9 mouse cellular contexts compared by ENCODE assay signal in the genomic region with DNA sequence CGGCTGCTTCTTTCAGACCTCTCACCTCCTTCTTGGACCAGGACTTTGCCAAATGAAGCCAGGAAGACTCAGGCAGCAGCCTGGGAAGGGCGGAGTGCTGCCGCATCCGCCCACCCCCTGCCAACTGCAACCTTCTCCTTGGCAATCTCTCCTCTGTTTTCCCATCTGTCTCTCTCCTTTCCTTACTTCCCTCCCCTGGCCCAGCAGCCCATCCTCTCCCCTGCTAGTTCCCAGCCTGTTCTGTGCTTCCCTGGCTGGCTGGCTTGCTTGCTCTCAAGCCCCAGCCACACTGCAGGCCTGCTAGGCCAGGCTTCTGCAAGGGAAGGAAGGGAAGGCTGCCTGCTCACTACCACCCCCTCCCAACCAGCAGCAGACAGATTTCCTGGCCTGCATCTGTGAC. TPM values are rescaled to one million over a fixed set of nuclear protein-coding genes. Genes with fewer than 3 reads are reported as not detected.
DNase-seq lines count a peak whose midpoint lies in the region; ATAC-seq lines count a peak whose summit lies in the region.
"Had no signal": no experiment of that assay in that cellular context is flagged by ENCODE, and none has a peak within 500 bp of the region (broad histone marks: within the 10 kb centered on the region; RNA-seq: fewer than 3 reads in every experiment).

No protein-coding gene starts in this region.

- peak; percentile 72 for DNase-seq in layer of hippocampus, adult 11-12 months (ENCODE audit: low spot score)
- DNase-seq in layer of hippocampus, adult 9-10 months (ENCODE audit: low spot score), result no peak
- DNase-seq in cerebellum, postnatal 36 days, result peak; percentile 53 to 68
- peak; percentile 54 to 93 for DNase-seq in left cerebral cortex, postnatal 25 days (ENCODE audit: low spot score in 2 of 2)
- DNase-seq in urinary bladder, adult 18-20 months (ENCODE audit: low spot score in 2 of 2), result no peak
- DNase-seq: gastrocnemius, postnatal 25 days had no signal

- peak; percentile 64 for ATAC-seq in cerebellum, adult (ENCODE audit: insufficient number of reproducible peaks, low FRiP score, low TSS enrichment)
- no peak for ATAC-seq in CD4-positive, CD25-positive, alpha-beta regulatory T cell, adult 4 months

- intact Hi-C loops in left cerebral cortex, postnatal 25 days (cut with DNase I), result no loop called here

RNA-seq across cellular contexts. Expression of a gene that starts 3.3 kb away (rescaled TPM):
- not detected for total RNA-seq in left cerebral cortex, postnatal 25 days (2021)
- not detected for polyA plus RNA-seq in CD4-positive, CD25-positive, alpha-beta regulatory T cell, adult 4 months (2017; shearing (Covaris generic))
- total RNA-seq: gastrocnemius, postnatal 25 days; left cerebral cortex, postnatal 10 days had no signal

RNA-seq across cellular contexts. Expression of a gene that starts 3.7 kb away (rescaled TPM):
- 100 to 1,000 TPM; 186 to 188 TPM for total RNA-seq in left cerebral cortex, postnatal 25 days (2021)
- polyA plus RNA-seq in CD4-positive, CD25-positive, alpha-beta regulatory T cell, adult 4 months (2017; shearing (Covaris generic)), result not detected
- total RNA-seq: gastrocnemius, postnatal 25 days had no signal

RNA-seq across cellular contexts. Expression of a gene that starts 13.4 kb away (rescaled TPM):
- 1 to 10 TPM; 3.7 to 3.8 TPM for total RNA-seq in left cerebral cortex, postnatal 25 days (2021)
- polyA plus RNA-seq in CD4-positive, CD25-positive, alpha-beta regulatory T cell, adult 4 months (2017; shearing (Covaris generic)), result not detected

RNA-seq across cellular contexts. Expression of a gene that starts 30.3 kb away (rescaled TPM):
- total RNA-seq in left cerebral cortex, postnatal 25 days (2021), result 10 to 100 TPM; 38.3 to 39.7 TPM
- polyA plus RNA-seq in CD4-positive, CD25-positive, alpha-beta regulatory T cell, adult 4 months (2017; shearing (Covaris generic)), result 10 to 100 TPM; 18.6 to 20.6 TPM

RNA-seq across cellular contexts. Expression of a gene that starts 38.0 kb away (rescaled TPM):
- 1 to 10 TPM in 1 of 2 experiments, under 1 TPM in 1; 0.94 to 2.2 TPM for total RNA-seq in left cerebral cortex, postnatal 25 days (2021)
- polyA plus RNA-seq in CD4-positive, CD25-positive, alpha-beta regulatory T cell, adult 4 months (2017; shearing (Covaris generic)), result 10 to 100 TPM; 12.8 to 15.2 TPM

Comparison
In these comparisons a context has a peak if more than half of its experiments do, and no peak if none do; other contexts are left out.
1. DNase-seq: peak in layer of hippocampus, adult 11-12 months (single experiment), cerebellum, postnatal 36 days (2 of 2) and left cerebral cortex, postnatal 25 days (2 of 2); none in layer of hippocampus, adult 9-10 months (single experiment) and urinary bladder, adult 18-20 months (0 of 2).